In the genomic region with DNA sequence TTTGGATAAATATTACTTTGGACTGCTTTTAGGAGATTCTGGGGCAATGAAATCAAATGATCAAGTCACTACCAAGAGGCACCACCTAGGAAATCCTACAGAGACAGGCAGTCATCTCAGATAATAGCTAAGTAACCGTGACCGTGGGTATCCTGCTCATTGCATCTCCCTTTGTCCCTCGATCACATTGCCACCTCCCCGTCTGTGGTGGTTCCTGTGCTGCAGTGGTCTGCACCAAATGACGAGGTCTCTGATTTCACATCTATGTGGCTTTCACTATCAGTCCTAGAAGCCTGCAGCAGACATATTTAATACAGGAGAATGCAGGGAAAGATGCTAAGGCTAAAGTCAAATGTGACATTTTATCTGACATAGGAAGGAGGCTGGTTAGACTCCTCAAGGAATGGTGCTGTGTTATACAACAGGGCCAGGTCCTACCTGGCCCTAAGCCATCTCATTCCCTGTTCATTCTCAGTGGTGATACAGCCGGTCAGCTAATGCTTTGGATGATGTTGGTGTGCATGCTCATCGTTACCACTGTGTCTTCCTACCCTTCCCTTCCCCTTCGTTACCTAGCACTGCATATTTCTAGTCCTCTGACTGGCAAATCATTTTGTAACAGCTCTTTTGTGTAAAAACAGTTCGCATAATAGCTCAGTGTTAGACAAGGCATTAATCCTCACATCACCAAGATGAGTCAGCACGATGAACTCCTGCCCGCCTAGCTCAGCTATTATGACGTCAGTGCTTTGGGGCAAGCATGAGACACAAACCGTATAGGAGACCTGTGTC, we compare ENCODE assay signal across 8 mouse cellular contexts.
DNase-seq lines count a peak whose midpoint lies in the region.

No protein-coding gene starts in this region.

- H3K36me3 ChIP-seq in midbrain, embryonic 10.5 days, result no peaks in the 10 kb centered on the region

- no peaks in the 10 kb centered on the region for H3K9me3 ChIP-seq in midbrain, embryonic 10.5 days (replicated peaks)

- no peaks in the 10 kb centered on the region for H3K27me3 ChIP-seq in midbrain, embryonic 10.5 days (ENCODE audit: low read depth, poor library complexity, severe bottlenecking)

- H3K4me1 ChIP-seq in midbrain, embryonic 10.5 days, result peaks cover 30% of the 10 kb centered on the region

- H3K27ac ChIP-seq in midbrain, embryonic 10.5 days (replicated peaks), result peak overlapping the region; percentile 81

- 60% methylated on average over 13 of the region's 13 CpGs for WGBS in midbrain, embryonic 10.5 days

- H3K4me3 ChIP-seq in midbrain, embryonic 10.5 days, result no peak overlapping the region

- peak; percentile 39 for DNase-seq in kidney, adult 9 months
- no peak for DNase-seq in kidney, postnatal 14 days
- DNase-seq in R1 (ENCODE audit: low read depth, low spot score), result peak; percentile 23
- DNase-seq in cerebellum, postnatal 36 days, result peak; percentile 22 to 37
- peak; percentile 28 for DNase-seq in midbrain, embryonic 10.5 days (ENCODE audit: low spot score)
- no peak for DNase-seq in testis, postnatal 14 days (ENCODE audit: low spot score)
- no peak for DNase-seq in yolk sac, embryonic 10.5 days (ENCODE audit: low spot score)
- no peak for DNase-seq in gastrocnemius, postnatal 10 days

Comparison
In these comparisons a context has a peak if more than half of its experiments do, and no peak if none do; other contexts are left out.
1. DNase-seq: peak in kidney, adult 9 months (single experiment), R1 (single experiment), cerebellum, postnatal 36 days (2 of 2) and midbrain, embryonic 10.5 days (single experiment); none in kidney, postnatal 14 days (single experiment), testis, postnatal 14 days (single experiment), yolk sac, embryonic 10.5 days (single experiment) and gastrocnemius, postnatal 10 days (single experiment).